Mouse (Mus musculus) common myeloid progenitor, adult 5-6 weeks (primary cell): Measurements from ENCODE around the gene Nfkb1. TPM values are rescaled to one million over a fixed set of nuclear protein-coding genes. Genes with fewer than 3 reads are reported as not detected.

Experiments
- ATAC-seq: replicated peaks from 2 replicates; pipeline ENCODE4 v1.8.0; 2016; ENCODE audit warnings: low read depth, mild to moderate bottlenecking, moderate TSS enrichment, inconsistent platforms; ENCODE audit not compliant: poor library complexity, severe bottlenecking
- total RNA-seq: library from RNA; stranded (forward); fragments of 200-1000, 187-1606 nt; gene quantifications from 2 replicates; pipeline ENCODE4 v1.2.3, GENCODE M21; 2017

Gene Nfkb1
- total RNA-seq, 1 experiment from 2014 or later = 121 TPM

- no peak for ATAC-seq
Measured at GRCm38 (mm10) chr3:135563163-135563689, 128.1 kb downstream of the Nfkb1 start.

- no peak for ATAC-seq
Measured at GRCm38 (mm10) chr3:135562036-135562435, 129.3 kb downstream of the Nfkb1 start.

GRCm38 (mm10) chr3:135556851-135557662 is 134.3 kb downstream of the Nfkb1 start:
- no peak for ATAC-seq

GRCm38 (mm10) chr3:135556052-135556587 is 135.2 kb downstream of the Nfkb1 start:
- ATAC-seq = no peak

GRCm38 (mm10) chr3:135555192-135555591 is 136.2 kb downstream of the Nfkb1 start:
- ATAC-seq = no peak

- no peak for ATAC-seq
Measured at GRCm38 (mm10) chr3:135552874-135553273, 138.5 kb downstream of the Nfkb1 start.

GRCm38 (mm10) chr3:135547298-135547697 is 144.0 kb downstream of the Nfkb1 start:
- ATAC-seq = no peak

- no peak for ATAC-seq
Measured at GRCm38 (mm10) chr3:135546212-135546923, 145.0 kb downstream of the Nfkb1 start.

Other genes starting within 250 kb of the Nfkb1 start
- 22.7 and 31.2 TPM in 2 replicates for gene Manba, start 205.9 kb downstream of the Nfkb1 start, total RNA-seq
- 18.4 and 22.6 TPM in 2 replicates for gene Slc39a8, start 133.7 kb upstream of the Nfkb1 start, total RNA-seq